Mouse (Mus musculus) liver, embryonic 15.5 days (tissue): Measurements from ENCODE around the gene Espn. TPM values are rescaled to one million over a fixed set of nuclear protein-coding genes. Genes with fewer than 3 reads are reported as not detected.

ENCODE experiments used
- ATAC-seq: fragments of 200-750 bp; cut with Nextera tagmentation; 2 replicates; pipeline ENCODE4 v1.8.0; 2017; ENCODE audit warnings: moderate number of reproducible peaks, mild to moderate bottlenecking, moderate library complexity; ENCODE audit not compliant: insufficient read depth
- H3K27ac ChIP-seq: fragments of 300-500 bp; sonication (generic); replicated peaks from 2 replicates; pipeline ENCODE4 v1.5.1; 2015; ENCODE audit warnings: mild to moderate bottlenecking, inconsistent platforms
- H3K27me3 ChIP-seq: fragments of 300-500 bp; sonication (generic); 2 replicates; pipeline ENCODE4 v1.6.1; 2015; ENCODE audit warnings: mild to moderate bottlenecking, inconsistent platforms
- H3K36me3 ChIP-seq: fragments of 300-500 bp; sonication (generic); replicated peaks from 2 replicates; pipeline ENCODE4 v1.6.1; 2015; ENCODE audit warnings: moderate library complexity, mild to moderate bottlenecking, inconsistent platforms
- H3K4me1 ChIP-seq: fragments of 300-500 bp; sonication (generic); replicated peaks from 2 replicates; pipeline ENCODE4 v1.6.1; 2015; ENCODE audit warnings: inconsistent platforms
- H3K4me2 ChIP-seq: fragments of 300-500 bp; sonication (generic); 2 replicates; pipeline ENCODE4 v1.6.1; 2015; ENCODE audit warnings: moderate library complexity, mild to moderate bottlenecking, inconsistent platforms
- H3K4me3 ChIP-seq: fragments of 300-500 bp; sonication (generic); replicated peaks from 2 replicates; pipeline ENCODE4 v1.5.1; 2015; ENCODE audit warnings: mild to moderate bottlenecking, inconsistent platforms
- H3K9ac ChIP-seq: fragments of 300-500 bp; sonication (generic); 2 replicates; pipeline ENCODE4 v1.6.1; 2015; ENCODE audit warnings: moderate library complexity, mild to moderate bottlenecking, inconsistent platforms
- H3K9me3 ChIP-seq: fragments of 300-500 bp; sonication (generic); replicated peaks from 2 replicates; pipeline ENCODE4 v1.6.1; 2016; ENCODE audit warnings: inconsistent platforms
- WGBS: fragments of 180-500 bp; shearing (Covaris S2); methylation state at CpG from one replicate; pipeline ENCODE4 v1.1.7; 2015; ENCODE audit warnings: mixed read lengths; ENCODE audit not compliant: insufficient replicate concordance; 5-methylcytosine and 5-hydroxymethylcytosine counted together
- polyA plus RNA-seq: library from polyadenylated mRNA; unstranded; fragments of >200 nt; fragmentation: Nextera tagmentation; extraction: Ambion mirVana; gene quantifications from 2 replicates; pipeline ENCODE4 v1.2.1, GENCODE M21; 2015

Gene Espn
- polyA plus RNA-seq: 1.5 and 2.0 TPM in 2 replicates

DNA sequence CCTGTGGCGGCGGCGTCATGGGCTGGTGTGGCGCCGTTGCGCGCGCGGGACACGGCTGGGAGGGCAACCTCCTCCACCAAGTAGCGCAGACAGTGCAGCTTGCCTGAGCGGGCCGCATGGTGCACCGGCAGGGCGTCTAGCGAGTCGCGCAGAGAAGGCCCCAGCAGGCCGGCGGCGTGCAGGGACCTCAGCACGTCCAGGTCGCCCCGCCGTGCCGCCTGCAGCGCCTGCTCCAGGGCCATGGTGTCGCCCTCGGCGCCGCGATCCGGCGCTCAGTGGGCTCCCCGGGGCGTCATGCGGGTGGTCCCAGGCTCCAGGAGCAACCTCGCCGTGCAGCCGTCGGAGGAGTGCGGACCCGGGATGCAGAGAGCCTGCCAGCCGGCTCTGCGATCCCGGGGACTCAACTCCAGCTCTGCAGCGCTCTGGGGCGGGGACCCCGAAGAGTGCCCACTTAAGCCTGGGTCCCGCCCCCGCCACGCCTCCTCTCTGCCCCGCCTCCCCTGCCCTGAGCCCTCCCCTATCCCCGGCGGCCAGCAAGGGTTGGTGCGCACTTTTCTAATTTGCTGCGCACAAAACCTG is at the start of gene Espn:
Espn (minus strand) TSS at position 406 of the 579 bp plus-strand sequence.
- H3K9me3 ChIP-seq: no peaks in the 10 kb centered on the region
- H3K36me3 ChIP-seq: no peaks in the 10 kb centered on the region
- peak; percentile 60 for ATAC-seq
- peak within 1 kb of the TSS; percentile 78 for H3K4me2 ChIP-seq
- H3K27me3 ChIP-seq: peaks cover 71% of the 10 kb centered on the region
- under 1% methylated on average over 57 of the region's 57 CpGs for WGBS
- no peak within 1 kb of the TSS for H3K9ac ChIP-seq
- peaks cover 31% of the 10 kb centered on the region for H3K4me1 ChIP-seq
- H3K4me3 ChIP-seq: peak within 1 kb of the TSS; percentile 52
- no peak within 1 kb of the TSS for H3K27ac ChIP-seq

DNA sequence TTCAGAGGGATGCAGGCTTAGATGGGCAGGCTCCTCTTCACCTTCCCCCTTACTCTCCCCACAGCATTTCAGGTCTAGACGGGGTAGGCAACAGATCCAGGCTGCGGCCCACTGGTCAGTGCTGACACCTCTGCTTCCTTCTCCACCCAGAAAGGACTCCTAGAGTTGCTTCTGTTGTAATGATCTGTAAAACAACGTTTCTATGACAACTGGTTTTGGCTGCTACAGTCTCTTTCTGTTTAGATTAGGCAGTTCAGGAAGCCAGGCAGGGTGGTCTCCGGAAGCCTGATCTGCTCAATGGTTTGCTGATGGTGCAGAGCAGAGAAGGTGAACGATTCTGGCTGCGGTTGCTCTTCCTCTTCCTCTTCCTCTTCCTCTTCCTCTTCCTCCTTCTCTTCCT is 49.3 kb upstream of the Espn start:
- peaks cover 57% of the 10 kb centered on the region for H3K4me1 ChIP-seq
- no peak overlapping the region for H3K27ac ChIP-seq
- 17% methylated on average over 6 of the region's 6 CpGs for WGBS
- no peak overlapping the region for H3K4me2 ChIP-seq
- H3K9ac ChIP-seq: no peak overlapping the region
- no peak overlapping the region for H3K4me3 ChIP-seq
- no peaks in the 10 kb centered on the region; the same call in 1 of the 2 replicates for H3K27me3 ChIP-seq
- no peaks in the 10 kb centered on the region for H3K36me3 ChIP-seq
- no peak for ATAC-seq
- H3K9me3 ChIP-seq: no peaks in the 10 kb centered on the region

DNA sequence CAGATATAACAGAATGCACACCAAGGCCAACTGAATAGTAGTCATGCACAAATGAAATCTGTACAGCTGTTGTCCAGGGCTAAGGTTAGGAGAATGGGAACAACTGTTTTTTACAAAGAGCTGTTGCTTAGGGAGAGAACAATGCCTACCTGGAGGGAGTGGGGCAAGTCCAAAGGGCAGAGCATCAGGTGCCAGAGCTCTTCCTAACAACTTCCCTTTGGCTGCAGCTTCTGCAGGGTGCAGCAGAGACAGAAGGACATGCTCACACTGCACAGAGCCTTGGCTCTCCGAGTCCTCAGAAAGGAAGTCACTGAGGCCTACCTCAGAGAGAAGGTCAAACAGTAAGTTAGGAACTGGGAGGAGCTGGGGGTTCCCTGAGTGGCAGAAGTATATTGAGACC is 47.4 kb upstream of the Espn start:
- Histone ChIP-seq H3K9ac (no peak overlapping the region), H3K36me3 (no peaks in the 10 kb centered on the region), H3K27ac (no peak overlapping the region), H3K4me1 (peaks cover 50% of the 10 kb centered on the region), H3K4me2 (no peak overlapping the region), H3K9me3 (no peaks in the 10 kb centered on the region), H3K4me3 (no peak overlapping the region), H3K27me3 (no peaks in the 10 kb centered on the region; the same call in 1 of the 2 replicates)
- 21% methylated on average over 1 of the region's 1 CpGs for WGBS
- no peak for ATAC-seq

DNA sequence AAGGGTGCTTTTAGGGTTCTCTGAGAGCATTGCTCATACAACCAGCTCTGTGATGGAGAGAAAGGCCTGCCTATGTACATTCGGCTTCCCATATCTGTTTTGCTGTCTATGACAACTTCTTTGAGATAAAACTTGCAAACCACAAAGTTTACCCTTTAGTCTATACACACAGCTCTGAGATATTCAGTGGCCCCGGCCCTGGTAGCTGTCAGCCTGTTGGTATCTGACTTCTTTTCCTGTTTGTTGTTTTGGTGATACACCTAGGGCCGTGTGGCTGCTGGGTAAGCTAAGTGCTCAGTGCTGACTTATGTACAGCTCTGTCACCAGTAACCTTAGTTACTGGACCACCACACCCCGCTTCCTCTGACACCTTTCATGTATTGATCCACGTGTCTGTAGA is 45.4 kb upstream of the Espn start:
- no peak for ATAC-seq
- Histone ChIP-seq H3K4me1 (peaks cover 51% of the 10 kb centered on the region), H3K27me3 (no peaks in the 10 kb centered on the region; the same call in 1 of the 2 replicates), H3K36me3 (no peaks in the 10 kb centered on the region), H3K27ac (no peak overlapping the region), H3K4me3 (no peak overlapping the region), H3K9me3 (no peaks in the 10 kb centered on the region), H3K4me2 (no peak overlapping the region), H3K9ac (no peak overlapping the region)
- 24% methylated on average over 5 of the region's 5 CpGs for WGBS

DNA sequence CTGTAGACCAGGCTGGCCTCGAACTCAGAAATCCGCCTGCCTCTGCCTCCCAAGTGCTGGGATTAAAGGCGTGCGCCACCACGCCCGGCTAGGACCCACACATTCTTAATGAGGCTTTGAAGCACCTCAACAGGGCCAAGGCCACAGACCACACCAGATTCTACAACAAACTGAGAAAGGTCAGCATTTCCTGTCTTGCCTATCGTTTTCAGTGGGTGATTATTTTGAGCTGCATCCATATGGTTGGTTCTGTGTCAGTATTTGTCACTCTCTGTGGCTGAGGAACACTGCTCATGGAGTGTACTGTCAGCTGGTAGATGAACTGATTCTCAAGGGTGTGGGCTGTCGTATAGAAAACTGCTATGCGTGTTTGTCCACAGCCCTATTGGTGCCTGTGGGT is 44.1 kb upstream of the Espn start:
- no peak overlapping the region for H3K4me3 ChIP-seq
- ATAC-seq: no peak
- no peaks in the 10 kb centered on the region for H3K36me3 ChIP-seq
- no peak overlapping the region for H3K9ac ChIP-seq
- H3K4me1 ChIP-seq: peaks cover 43% of the 10 kb centered on the region
- no peaks in the 10 kb centered on the region for H3K9me3 ChIP-seq
- H3K27me3 ChIP-seq: no peaks in the 10 kb centered on the region
- H3K4me2 ChIP-seq: no peak overlapping the region
- no peak overlapping the region for H3K27ac ChIP-seq
- WGBS: 62% methylated on average over 9 of the region's 9 CpGs

DNA sequence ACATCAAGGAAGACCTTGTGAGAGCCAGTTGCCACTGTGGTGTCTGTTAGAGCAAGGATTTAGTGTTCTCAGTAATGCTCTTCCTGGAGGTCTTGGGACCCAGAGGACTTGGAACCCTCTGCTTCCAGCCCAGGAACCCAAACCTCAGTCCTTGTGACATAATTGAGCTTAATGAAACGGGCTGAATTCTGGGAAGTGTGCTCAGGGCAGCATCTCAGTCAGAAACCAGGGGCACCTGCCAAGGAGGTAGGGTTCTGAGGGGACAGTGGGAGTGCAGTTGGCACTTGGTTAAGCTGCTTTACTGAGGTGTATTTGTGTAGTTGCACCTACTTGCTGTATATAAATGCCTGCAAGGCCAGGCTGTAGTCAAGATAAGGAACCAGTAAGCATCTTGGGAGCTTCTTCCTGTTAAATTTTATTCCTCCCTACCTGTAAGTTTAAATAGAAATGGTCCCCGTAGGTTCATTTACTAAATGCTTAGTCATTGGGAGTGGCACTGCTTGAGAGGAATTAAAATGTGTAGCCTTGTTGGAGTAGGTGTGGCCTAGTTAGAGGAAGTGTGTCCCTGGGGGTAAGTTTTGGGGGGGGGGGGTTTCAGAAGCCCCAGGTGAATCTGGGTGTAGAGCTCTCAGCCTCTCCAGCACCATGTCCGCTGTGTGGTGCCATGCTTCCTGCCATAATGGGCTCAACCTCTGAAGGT is 42.5 kb upstream of the Espn start:
- Histone ChIP-seq H3K27ac (no peak overlapping the region), H3K4me3 (no peak overlapping the region), H3K9ac (no peak overlapping the region), H3K9me3 (no peaks in the 10 kb centered on the region), H3K27me3 (no peaks in the 10 kb centered on the region), H3K4me2 (no peak overlapping the region), H3K36me3 (no peaks in the 10 kb centered on the region), H3K4me1 (peaks cover 44% of the 10 kb centered on the region)
- 42% methylated on average over 3 of the region's 3 CpGs for WGBS
- no peak for ATAC-seq

DNA sequence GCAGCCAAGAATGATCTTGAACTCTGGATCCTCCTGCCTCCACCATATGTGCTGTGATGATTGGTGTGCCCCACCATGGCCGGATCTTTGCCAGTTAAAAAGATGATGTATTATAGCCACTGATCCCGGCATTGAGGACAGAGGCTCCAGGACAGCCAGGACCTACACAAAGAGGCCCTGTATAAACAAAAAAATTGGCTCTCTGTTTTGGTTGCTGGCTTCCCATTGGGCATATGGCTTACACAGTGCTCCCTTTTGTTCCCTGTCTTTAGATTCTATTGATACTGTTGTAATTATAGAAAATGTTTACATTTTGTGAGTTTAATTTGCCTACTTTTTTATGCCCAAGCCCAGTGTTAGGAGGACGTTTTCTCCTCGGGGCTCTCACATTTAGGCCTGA is 40.4 kb upstream of the Espn start:
- no peak overlapping the region for H3K27ac ChIP-seq
- no peaks in the 10 kb centered on the region for H3K36me3 ChIP-seq
- no peaks in the 10 kb centered on the region for H3K27me3 ChIP-seq
- no peak overlapping the region for H3K9ac ChIP-seq
- H3K4me1 ChIP-seq: peaks cover 47% of the 10 kb centered on the region
- H3K4me3 ChIP-seq: no peak overlapping the region
- 60% methylated on average over 4 of the region's 4 CpGs for WGBS
- no peaks in the 10 kb centered on the region for H3K9me3 ChIP-seq
- no peak for ATAC-seq
- H3K4me2 ChIP-seq: no peak overlapping the region

DNA sequence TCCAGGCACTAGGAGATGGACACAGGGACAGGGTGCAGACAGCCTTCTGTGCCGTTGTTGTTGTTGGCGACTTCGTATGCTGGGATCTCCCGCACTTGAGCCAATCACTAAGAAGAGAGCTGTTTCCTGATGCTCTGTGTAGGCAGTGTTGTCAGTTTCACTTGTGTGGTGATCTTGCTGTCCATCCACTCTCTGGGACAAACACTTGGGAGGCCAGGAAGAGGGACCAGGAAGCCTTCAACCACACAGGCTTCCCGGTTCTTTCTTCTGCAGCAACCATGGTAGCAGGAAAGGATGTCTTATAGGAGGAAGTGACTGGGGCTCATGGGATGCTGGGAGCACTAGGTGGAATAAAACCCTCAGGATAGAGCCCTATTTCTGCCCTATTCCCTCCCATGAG is 38.5 kb upstream of the Espn start:
- no peak for ATAC-seq
- 0 out of 2 replicates have a peak overlapping the region, but pooled peaks have one; percentile 1 for H3K27ac ChIP-seq
- peaks cover 51% of the 10 kb centered on the region for H3K4me1 ChIP-seq
- no peaks in the 10 kb centered on the region for H3K36me3 ChIP-seq
- 21% methylated on average over 5 of the region's 5 CpGs for WGBS
- no peaks in the 10 kb centered on the region for H3K27me3 ChIP-seq
- no peaks in the 10 kb centered on the region for H3K9me3 ChIP-seq
- 0 out of 2 replicates have a peak overlapping the region, but pooled peaks have one; percentile 8 for H3K4me2 ChIP-seq
- H3K9ac ChIP-seq: no peak overlapping the region
- no peak overlapping the region for H3K4me3 ChIP-seq

DNA sequence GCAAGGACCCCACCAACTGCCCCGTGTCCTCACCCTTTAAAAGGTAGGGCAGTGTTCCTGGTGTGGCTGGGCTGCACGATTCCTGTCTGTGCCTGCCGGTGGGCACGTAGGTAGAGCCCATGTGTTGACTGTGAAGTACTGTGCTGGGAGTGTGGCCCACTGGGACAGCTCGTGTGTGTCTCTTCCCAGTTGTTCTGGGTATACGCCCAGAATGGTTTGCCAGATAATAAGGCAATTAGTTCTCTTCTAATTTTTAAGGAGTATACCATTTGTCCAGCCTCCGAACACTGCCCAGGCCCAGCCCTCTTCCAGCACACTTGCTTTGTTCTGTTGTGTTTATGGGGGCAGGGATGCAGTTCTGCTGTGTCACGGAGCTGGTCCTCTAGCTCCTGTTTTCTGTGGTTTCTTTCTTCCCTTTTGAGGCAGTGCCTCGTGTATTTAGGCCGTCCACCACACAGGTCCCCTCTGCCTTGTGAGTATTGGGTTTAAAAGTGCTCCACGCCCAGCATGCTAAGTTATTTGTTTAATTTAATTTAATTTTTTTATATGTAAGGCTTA is 38.0 kb upstream of the Espn start:
- 28% methylated on average over 11 of the region's 11 CpGs for WGBS
- Histone ChIP-seq H3K27me3 (no peaks in the 10 kb centered on the region), H3K36me3 (no peaks in the 10 kb centered on the region), H3K27ac (0 out of 2 replicates have a peak overlapping the region, but pooled peaks have one; percentile 1), H3K9me3 (no peaks in the 10 kb centered on the region), H3K9ac (no peak overlapping the region), H3K4me2 (no peak overlapping the region), H3K4me3 (no peak overlapping the region), H3K4me1 (peaks cover 55% of the 10 kb centered on the region)
- ATAC-seq: no peak

DNA sequence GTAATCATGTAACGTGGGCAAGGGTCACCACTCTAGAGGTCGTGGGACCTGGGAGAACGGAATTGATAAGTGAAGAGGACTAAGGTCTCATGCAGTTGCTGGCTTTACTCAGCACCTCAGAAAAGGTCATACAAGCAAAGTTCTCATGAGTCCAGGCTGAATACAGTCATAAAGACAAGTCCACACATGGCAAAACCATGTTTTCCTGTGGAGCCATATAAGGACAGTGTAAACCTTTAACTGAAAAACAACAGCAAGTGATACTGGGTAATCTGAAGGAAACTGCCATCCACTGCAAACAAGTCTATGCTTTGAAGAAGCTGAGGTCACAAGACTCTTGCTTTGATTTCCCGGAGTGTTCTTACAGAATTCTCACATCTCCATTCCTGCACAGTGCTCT is 37.5 kb upstream of the Espn start:
- 58% methylated on average over 4 of the region's 4 CpGs for WGBS
- no peaks in the 10 kb centered on the region for H3K9me3 ChIP-seq
- no peak overlapping the region for H3K9ac ChIP-seq
- no peaks in the 10 kb centered on the region for H3K27me3 ChIP-seq
- no peak overlapping the region for H3K4me3 ChIP-seq
- no peaks in the 10 kb centered on the region for H3K36me3 ChIP-seq
- no peak overlapping the region for H3K4me2 ChIP-seq
- H3K27ac ChIP-seq: no peak overlapping the region
- H3K4me1 ChIP-seq: peaks cover 55% of the 10 kb centered on the region
- ATAC-seq: no peak

DNA sequence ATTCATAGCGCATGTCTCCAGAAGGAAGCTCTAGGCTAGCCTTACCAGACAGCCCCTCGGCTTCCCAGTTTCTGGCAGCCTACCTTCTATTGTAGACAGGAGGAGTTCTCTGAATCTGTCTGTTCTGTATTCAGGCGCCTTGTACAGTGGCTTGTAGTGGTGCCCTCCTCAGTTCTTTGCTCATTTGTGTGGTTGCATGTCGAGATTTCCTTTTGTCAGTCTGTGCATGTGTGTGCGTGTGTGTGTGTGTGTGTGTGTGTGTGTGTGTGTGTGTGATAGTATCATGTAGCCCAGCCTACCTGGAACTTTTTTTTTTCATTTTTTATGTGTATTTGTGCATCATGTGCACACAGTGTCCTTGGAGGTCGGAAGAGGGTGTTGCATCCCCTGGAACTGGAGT is 36.9 kb upstream of the Espn start:
- no peaks in the 10 kb centered on the region for H3K9me3 ChIP-seq
- no peak overlapping the region for H3K27ac ChIP-seq
- H3K4me2 ChIP-seq: no peak overlapping the region
- H3K4me1 ChIP-seq: peaks cover 53% of the 10 kb centered on the region
- no peaks in the 10 kb centered on the region for H3K27me3 ChIP-seq
- ATAC-seq: no peak
- WGBS: 56% methylated on average over 6 of the region's 6 CpGs
- H3K36me3 ChIP-seq: no peaks in the 10 kb centered on the region
- H3K4me3 ChIP-seq: no peak overlapping the region
- no peak overlapping the region for H3K9ac ChIP-seq
